Mouse (Mus musculus) limb, embryonic 15.5 days (tissue): ENCODE data around the gene Pmvk. TPM values are rescaled to one million over a fixed set of nuclear protein-coding genes. Genes with fewer than 3 reads are reported as not detected.
"Not testable (repeated sequence)": the region's sequence is repeated elsewhere in the genome, so short reads cannot be mapped to it uniquely, and the experiment has no call there.

Experiments
- ATAC-seq: fragments of 200-750 bp; cut with Nextera tagmentation; 2 replicates; pipeline ENCODE4 v1.8.0; 2017; ENCODE audit warnings: low read depth, moderate TSS enrichment; ENCODE audit not compliant: insufficient number of reproducible peaks, low FRiP score, low TSS enrichment
- H3K27ac ChIP-seq: fragments of 300-500 bp; sonication (generic); 2 replicates; pipeline ENCODE4 v1.5.1; 2015; ENCODE audit warnings: moderate library complexity, mild to moderate bottlenecking, inconsistent platforms
- H3K27me3 ChIP-seq: fragments of 300-500 bp; sonication (generic); 2 replicates; pipeline ENCODE4 v1.6.1; 2015; ENCODE audit warnings: inconsistent platforms
- H3K36me3 ChIP-seq: fragments of 300-500 bp; sonication (generic); 2 replicates; pipeline ENCODE4 v1.6.1; 2015; ENCODE audit warnings: inconsistent platforms
- H3K4me1 ChIP-seq: fragments of 300-500 bp; sonication (generic); 2 replicates; pipeline ENCODE4 v1.6.1; 2015; ENCODE audit warnings: inconsistent platforms
- H3K4me2 ChIP-seq: fragments of 300-500 bp; sonication (generic); 2 replicates; pipeline ENCODE4 v1.6.1; 2015; ENCODE audit warnings: mild to moderate bottlenecking, inconsistent platforms
- H3K4me3 ChIP-seq: fragments of 300-500 bp; sonication (generic); 2 replicates; pipeline ENCODE4 v1.5.1; 2015; ENCODE audit warnings: mild to moderate bottlenecking, inconsistent platforms
- H3K9ac ChIP-seq: fragments of 300-500 bp; sonication (generic); 2 replicates; pipeline ENCODE4 v1.6.1; 2015; ENCODE audit warnings: inconsistent platforms
- H3K9me3 ChIP-seq: fragments of 300-500 bp; sonication (generic); 2 replicates; pipeline ENCODE4 v1.6.1; 2016; ENCODE audit warnings: inconsistent platforms
- WGBS: fragments of 180-500 bp; shearing (Covaris S2); methylation state at CpG from one replicate; pipeline ENCODE4 v1.1.7; 2015; 5-methylcytosine and 5-hydroxymethylcytosine counted together
- polyA plus RNA-seq: library from polyadenylated mRNA; unstranded; fragments of >200 nt; fragmentation: Nextera tagmentation; extraction: Ambion mirVana; gene quantifications from 2 replicates; pipeline ENCODE4 v1.2.1, GENCODE M21; 2015

Gene Pmvk
- polyA plus RNA-seq, 1 experiment from 2014 or later, result 55.2 TPM

- Histone ChIP-seq H3K9ac (peak overlapping the region; percentile 46), H3K4me1 (peaks cover 58% of the 10 kb centered on the region)
These were observed 34.8 kb upstream of the Pmvk start for GRCm38 (mm10) chr3:89419571-89419970.

GRCm38 (mm10) chr3:89419981-89420380 lies 34.4 kb upstream of the Pmvk start:
- H3K27me3 ChIP-seq, result no peaks in the 10 kb centered on the region
- peak overlapping the region; percentile 65 for H3K4me3 ChIP-seq
- no peaks in the 10 kb centered on the region for H3K9me3 ChIP-seq
- peaks cover 31% of the 10 kb centered on the region for H3K36me3 ChIP-seq
- peaks cover 61% of the 10 kb centered on the region for H3K4me1 ChIP-seq
- H3K4me2 ChIP-seq, result peak overlapping the region; percentile 70
- ATAC-seq, result no peak
- H3K27ac ChIP-seq, result peak overlapping the region; percentile 97
- 10% methylated on average over 3 of the region's 3 CpGs for WGBS
- peak overlapping the region; percentile 46 for H3K9ac ChIP-seq

More at GRCm38 (mm10) chr3:89419571-89419970, 34.8 kb upstream of the Pmvk start:
- Histone ChIP-seq H3K9me3 (no peaks in the 10 kb centered on the region), H3K36me3 (peaks cover 31% of the 10 kb centered on the region), H3K4me3 (peak overlapping the region; percentile 65), H3K4me2 (peak overlapping the region; percentile 70), H3K27ac (peak overlapping the region; percentile 97), H3K27me3 (no peaks in the 10 kb centered on the region)
- ATAC-seq, result no peak
- WGBS, result under 1% methylated on average over 9 of the region's 9 CpGs

- Histone ChIP-seq H3K4me1 (peaks cover 61% of the 10 kb centered on the region), H3K4me3 (peak overlapping the region; percentile 65), H3K27me3 (no peaks in the 10 kb centered on the region), H3K36me3 (peaks cover 31% of the 10 kb centered on the region), H3K9ac (no peak overlapping the region), H3K27ac (peak overlapping the region; percentile 97), H3K4me2 (peak overlapping the region; percentile 70), H3K9me3 (no peaks in the 10 kb centered on the region)
- no peak for ATAC-seq
- WGBS, result 37% methylated on average over 2 of the region's 2 CpGs
These were observed 33.9 kb upstream of the Pmvk start for GRCm38 (mm10) chr3:89420421-89420820.

GRCm38 (mm10) chr3:89421002-89421774 lies 33.2 kb upstream of the Pmvk start:
- peak overlapping the region; percentile 97 for H3K27ac ChIP-seq
- WGBS, result 4% methylated on average over 11 of the region's 11 CpGs
- H3K27me3 ChIP-seq, result no peaks in the 10 kb centered on the region
- no peaks in the 10 kb centered on the region for H3K9me3 ChIP-seq
- H3K4me3 ChIP-seq, result peak overlapping the region; percentile 65
- H3K36me3 ChIP-seq, result peaks cover 28% of the 10 kb centered on the region
- H3K4me1 ChIP-seq, result peaks cover 60% of the 10 kb centered on the region
- H3K9ac ChIP-seq, result peak overlapping the region; percentile 50
- ATAC-seq, result peak; percentile 78
- peak overlapping the region; percentile 70 for H3K4me2 ChIP-seq

- ATAC-seq, result no peak
- 5% methylated on average over 22 of the region's 22 CpGs for WGBS
- peaks cover 33% of the 10 kb centered on the region for H3K36me3 ChIP-seq
These were observed 32.4 kb upstream of the Pmvk start for GRCm38 (mm10) chr3:89421810-89422473.

GRCm38 (mm10) chr3:89422556-89423205 lies 31.7 kb upstream of the Pmvk start:
- Histone ChIP-seq H3K27me3 (no peaks in the 10 kb centered on the region), H3K36me3 (peaks cover 40% of the 10 kb centered on the region), H3K9me3 (no peaks in the 10 kb centered on the region), H3K4me3 (peak overlapping the region; percentile 65), H3K4me1 (peaks cover 48% of the 10 kb centered on the region), H3K27ac (peak overlapping the region; percentile 22; the same call in 1 of the 2 replicates), H3K9ac (0 out of 2 replicates have a peak overlapping the region, but pooled peaks have one; percentile 20), H3K4me2 (peak overlapping the region; percentile 70)
- WGBS, result 76% methylated on average over 6 of the region's 6 CpGs
- ATAC-seq, result no peak

More at GRCm38 (mm10) chr3:89421810-89422473, 32.4 kb upstream of the Pmvk start:
- peaks cover 53% of the 10 kb centered on the region for H3K4me1 ChIP-seq
- peak overlapping the region; percentile 70 for H3K4me2 ChIP-seq
- H3K9ac ChIP-seq, result peak overlapping the region; percentile 50
- no peaks in the 10 kb centered on the region for H3K27me3 ChIP-seq
- no peaks in the 10 kb centered on the region for H3K9me3 ChIP-seq
- peak overlapping the region; percentile 65 for H3K4me3 ChIP-seq
- peak overlapping the region; percentile 97 for H3K27ac ChIP-seq

DNA sequence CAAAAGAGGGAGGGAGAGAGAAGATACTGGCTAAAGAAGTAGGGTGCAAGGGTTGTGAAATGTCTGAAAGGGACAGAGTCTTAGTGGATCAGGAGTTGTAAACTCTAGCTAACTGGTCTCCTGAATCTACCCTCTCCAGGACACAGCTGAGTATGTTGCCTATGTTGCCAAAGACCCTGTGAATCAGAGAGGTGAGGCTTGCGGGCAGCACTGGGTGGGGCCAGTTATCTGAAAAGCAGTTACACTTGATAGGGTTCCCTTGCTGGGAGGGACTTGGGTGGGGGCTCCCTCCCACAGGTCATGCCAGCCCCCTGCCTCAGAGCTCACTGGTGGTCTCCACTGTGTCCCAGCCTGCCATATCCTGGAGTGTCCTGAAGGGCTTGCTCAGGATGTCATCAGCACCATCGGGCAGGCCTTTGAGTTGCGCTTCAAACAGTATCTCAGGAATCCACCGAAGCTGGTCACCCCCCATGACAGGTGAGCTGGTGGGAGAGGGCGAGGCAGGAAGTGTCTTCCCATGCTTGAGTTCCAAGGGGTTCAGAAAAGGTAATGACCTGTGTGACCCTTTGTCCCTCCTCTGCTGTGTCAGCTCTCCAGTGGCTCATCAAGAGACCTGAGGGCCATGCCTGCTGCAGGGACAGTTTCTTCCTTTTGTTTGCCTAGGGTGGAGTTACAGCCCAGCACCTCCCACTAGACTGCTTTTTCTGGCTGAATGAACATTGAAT lies 29.8 kb upstream of the Pmvk start:
- Histone ChIP-seq H3K27me3 (no peaks in the 10 kb centered on the region), H3K27ac (no peak overlapping the region), H3K4me2 (no peak overlapping the region), H3K9me3 (no peaks in the 10 kb centered on the region), H3K9ac (0 out of 2 replicates have a peak overlapping the region, but pooled peaks have one; percentile 14), H3K36me3 (peaks cover 48% of the 10 kb centered on the region), H3K4me1 (peaks cover 47% of the 10 kb centered on the region), H3K4me3 (no peak overlapping the region)
- no peak for ATAC-seq
- 83% methylated on average over 5 of the region's 5 CpGs for WGBS

DNA sequence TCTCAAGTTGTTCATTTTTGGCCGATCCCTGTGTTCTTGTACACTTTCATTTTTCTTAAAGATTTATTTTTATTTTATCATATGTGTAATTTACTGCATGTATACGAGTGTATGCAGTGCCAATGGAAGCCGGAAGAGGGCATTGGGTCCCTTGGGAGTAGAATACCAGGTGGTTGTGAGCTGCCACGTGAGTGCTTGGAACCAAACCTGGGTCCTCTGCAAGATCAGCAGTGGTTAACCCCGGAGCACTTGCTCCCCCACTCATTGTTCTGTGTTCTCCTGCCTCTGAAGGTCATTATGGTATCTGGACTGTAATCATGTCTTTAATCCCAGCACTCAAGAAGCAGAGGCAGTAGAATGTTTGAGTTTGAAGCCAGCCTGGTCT lies 29.2 kb upstream of the Pmvk start:
- ATAC-seq, result no peak
- no peak overlapping the region for H3K4me3 ChIP-seq
- H3K9ac ChIP-seq, result no peak overlapping the region
- 84% methylated on average over 5 of the region's 5 CpGs for WGBS
- peaks cover 44% of the 10 kb centered on the region for H3K4me1 ChIP-seq
- no peaks in the 10 kb centered on the region for H3K27me3 ChIP-seq
- no peaks in the 10 kb centered on the region for H3K9me3 ChIP-seq
- H3K27ac ChIP-seq, result no peak overlapping the region
- no peak overlapping the region for H3K4me2 ChIP-seq
- H3K36me3 ChIP-seq, result peaks cover 48% of the 10 kb centered on the region

- H3K27ac ChIP-seq, result no peak overlapping the region
- ATAC-seq, result no peak
- no peak overlapping the region for H3K4me2 ChIP-seq
- peaks cover 48% of the 10 kb centered on the region for H3K36me3 ChIP-seq
- 92% methylated on average over 4 of the region's 4 CpGs for WGBS
- peaks cover 39% of the 10 kb centered on the region for H3K4me1 ChIP-seq
- H3K4me3 ChIP-seq, result no peak overlapping the region
- no peak overlapping the region for H3K9ac ChIP-seq
- no peaks in the 10 kb centered on the region for H3K27me3 ChIP-seq
- no peaks in the 10 kb centered on the region for H3K9me3 ChIP-seq
These were observed 28.5 kb upstream of the Pmvk start for GRCm38 (mm10) chr3:89425876-89426275.

DNA sequence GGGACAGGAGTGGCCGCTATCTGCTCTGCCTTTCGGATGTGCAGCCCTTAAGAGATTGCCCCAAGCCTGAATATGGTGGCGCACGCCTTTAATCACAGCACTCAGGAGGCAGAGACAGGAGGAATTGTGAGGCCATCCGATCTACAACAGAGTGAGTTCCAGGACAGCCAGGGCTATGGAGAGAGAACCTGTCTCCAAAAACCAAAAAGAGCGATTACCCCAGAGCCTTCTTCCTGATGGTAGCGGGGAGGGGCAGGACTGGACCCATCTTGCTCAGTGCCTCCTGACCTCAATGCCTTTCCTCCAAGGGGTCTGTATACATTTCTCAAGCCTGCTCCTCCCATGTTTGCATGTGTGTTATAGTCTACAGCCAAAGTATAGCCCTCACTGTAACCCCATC lies 25.3 kb upstream of the Pmvk start:
- not testable (repeated sequence) for ATAC-seq, H3K9ac ChIP-seq, H3K4me2 ChIP-seq, H3K27ac ChIP-seq, H3K9me3 ChIP-seq, H3K27me3 ChIP-seq, H3K4me3 ChIP-seq
- 93% methylated on average over 7 of the region's 7 CpGs for WGBS
- Histone ChIP-seq H3K4me1 (peaks cover 30% of the 10 kb centered on the region), H3K36me3 (peaks cover 62% of the 10 kb centered on the region)
